Mouse (Mus musculus) lung, postnatal 14 days (tissue): Measurements from ENCODE around the gene Ccdc85c.

Experiments used
- DNase-seq: peaks from one replicate; pipeline ENCODE4 v3.0.0; 2021

Gene Ccdc85c

GRCm38 (mm10) chr12:108171336-108171735 lies 103.9 kb downstream of the Ccdc85c start:
- no peak for DNase-seq

DNA sequence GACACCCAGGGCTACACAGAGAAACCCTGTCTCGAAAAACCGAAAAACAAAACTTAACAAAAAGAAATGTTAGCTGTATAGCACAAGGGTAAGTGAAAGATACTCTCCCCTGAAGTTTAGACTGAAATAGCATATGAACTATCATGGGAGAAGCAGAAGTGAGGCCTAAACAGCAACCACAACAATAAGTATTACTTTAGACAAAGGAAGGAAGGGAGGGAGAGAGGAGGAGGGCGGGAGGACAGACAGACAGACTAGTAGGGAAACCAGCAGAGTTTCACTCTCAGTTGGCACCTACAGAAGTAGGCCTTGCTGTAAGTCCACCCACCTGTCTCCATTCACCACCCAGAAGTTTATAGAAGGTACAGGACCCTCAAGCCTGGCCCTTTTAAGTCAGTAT lies 104.8 kb downstream of the Ccdc85c start:
- no peak for DNase-seq

DNA sequence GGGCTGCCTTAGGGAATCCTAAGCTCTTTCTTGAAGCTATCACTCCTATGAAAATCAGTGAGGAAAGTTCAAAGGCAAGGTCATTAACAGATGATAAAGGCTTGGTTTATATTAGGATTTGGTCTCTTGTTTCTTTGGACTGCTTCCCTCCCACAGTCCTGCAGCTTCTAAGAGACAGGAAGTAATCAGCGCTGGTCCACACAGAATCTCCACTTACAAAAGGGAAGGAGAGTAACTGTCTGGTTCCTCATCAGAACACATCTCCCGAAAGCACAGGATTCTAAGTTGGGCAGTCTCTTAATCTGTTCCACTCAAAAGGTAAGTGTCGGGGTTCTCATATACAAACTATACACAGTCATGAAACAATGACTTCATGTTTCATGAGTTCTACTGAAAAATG lies 106.3 kb downstream of the Ccdc85c start:
- DNase-seq = no peak

GRCm38 (mm10) chr12:108163706-108164105 lies 111.5 kb downstream of the Ccdc85c start:
- DNase-seq = no peak

GRCm38 (mm10) chr12:108162036-108162435 lies 113.2 kb downstream of the Ccdc85c start:
- DNase-seq = no peak

- no peak for DNase-seq
These were observed 115.4 kb downstream of the Ccdc85c start for GRCm38 (mm10) chr12:108159863-108160262.
